Mouse (Mus musculus) left cerebral cortex, postnatal 10 days (tissue): ENCODE measurements around the gene C5ar1. TPM values are rescaled to one million over a fixed set of nuclear protein-coding genes. Genes with fewer than 3 reads are reported as not detected.
"Not testable (repeated sequence)": the region's sequence is repeated elsewhere in the genome, so short reads cannot be mapped to it uniquely, and the experiment has no call there.

Source experiments
- DNase-seq, 2 experiments: peaks; one replicate each; pipeline ENCODE4 v3.0.0; 2021 to 2022; ENCODE audit warnings: low spot score in 2 of 2, mixed read lengths in 1 of 2; ENCODE audit errors: extremely low spot score in 1 of 2
- intact Hi-C: fragments of 180-260 bp; cut with DNase I; formaldehyde crosslinking; loops from one replicate; pipeline ENCODE4 v1.15.1; 2025
- total RNA-seq, 2 experiments: library from RNA; stranded (reverse); gene quantifications; 2 replicates each; pipeline ENCODE4 v1.2.3; 2021

The C5ar1 gene
- total RNA-seq, 2 experiments from 2014 or later, result 0.71 to 0.83 TPM

GRCm38 (mm10) chr7:16284001-16284400 lies 24.7 kb upstream of the C5ar1 start:
- DNase-seq, result no peak
- intact Hi-C loops, result no loop called here

DNA sequence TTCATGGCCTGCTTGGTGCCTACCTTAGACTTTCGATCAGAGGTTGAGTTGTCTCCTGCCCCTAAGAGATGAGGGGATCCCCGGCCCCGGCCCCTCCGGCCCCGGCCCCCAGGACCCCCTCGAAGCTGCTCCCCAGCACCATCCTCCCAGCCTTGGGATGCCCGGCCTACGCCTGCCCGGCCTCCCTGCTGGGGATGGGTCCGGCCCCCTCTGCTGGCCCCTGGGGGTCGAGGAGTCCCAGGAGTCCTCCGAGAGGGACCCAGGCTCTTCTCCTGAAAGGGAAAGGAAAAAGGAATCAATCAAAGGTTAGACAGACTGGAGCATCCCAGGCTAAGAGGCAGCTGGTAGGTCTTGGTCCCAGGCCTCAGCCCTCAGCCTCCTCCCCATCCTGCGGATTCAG lies 23.0 kb upstream of the C5ar1 start:
- intact Hi-C loops, result no loop called here
- no peak for DNase-seq

GRCm38 (mm10) chr7:16280721-16281120 lies 21.4 kb upstream of the C5ar1 start:
- intact Hi-C loops, result no loop called here
- no peak for DNase-seq

GRCm38 (mm10) chr7:16274922-16275890 lies 15.9 kb upstream of the C5ar1 start:
- intact Hi-C loops, result no loop called here
- DNase-seq, result no peak

GRCm38 (mm10) chr7:16273766-16274140 lies 14.4 kb upstream of the C5ar1 start:
- intact Hi-C loops, result no loop called here
- peak; percentile 37 to 83 for DNase-seq

- peak; percentile 84 to 94 for DNase-seq
- intact Hi-C loops, result no loop called here
Measured at GRCm38 (mm10) chr7:16273081-16273765, 13.9 kb upstream of the C5ar1 start, which contains the start of gene Inafm1. Gene Inafm1 (minus strand): TSS chr7:16273617.

DNA sequence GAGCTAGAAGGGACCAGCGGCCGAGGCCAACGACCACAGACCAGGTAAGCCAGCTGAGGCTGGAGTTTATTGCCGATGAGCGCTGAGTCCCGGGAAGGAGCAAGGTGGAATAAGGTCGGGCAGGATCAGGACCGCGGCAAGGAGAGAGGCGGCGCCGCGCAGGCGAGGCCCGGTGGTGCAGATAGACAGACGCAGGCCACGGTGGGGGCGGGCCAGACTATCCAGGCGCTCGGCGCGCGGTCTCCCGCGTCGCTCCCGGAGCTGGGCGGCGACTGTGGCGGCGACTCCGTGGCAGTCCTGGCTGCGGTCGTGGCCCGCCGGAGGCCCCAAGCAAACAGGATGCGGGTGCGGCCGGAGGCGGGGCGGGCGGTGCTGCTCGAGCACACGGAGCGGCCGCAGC lies 13.3 kb upstream of the C5ar1 start:
- peak; percentile 55 to 89 for DNase-seq
- intact Hi-C loops, result no loop called here

- DNase-seq, result no peak
- intact Hi-C loops, result no loop called here
Measured at GRCm38 (mm10) chr7:16271139-16271538, 11.8 kb upstream of the C5ar1 start.

GRCm38 (mm10) chr7:16266593-16266992 lies 7.3 kb upstream of the C5ar1 start:
- intact Hi-C loops, result loop anchor here (10.0 kb wide), 1 partner anchor 202 kb away; the partner anchor contains the start of gene Zfp541
- DNase-seq, result not testable (repeated sequence)

GRCm38 (mm10) chr7:16265856-16266255 lies 6.5 kb upstream of the C5ar1 start:
- DNase-seq, result no peak
- intact Hi-C loops, result loop anchor here (10.0 kb wide), 1 partner anchor 201 kb away; the partner anchor contains the start of gene Zfp541

DNA sequence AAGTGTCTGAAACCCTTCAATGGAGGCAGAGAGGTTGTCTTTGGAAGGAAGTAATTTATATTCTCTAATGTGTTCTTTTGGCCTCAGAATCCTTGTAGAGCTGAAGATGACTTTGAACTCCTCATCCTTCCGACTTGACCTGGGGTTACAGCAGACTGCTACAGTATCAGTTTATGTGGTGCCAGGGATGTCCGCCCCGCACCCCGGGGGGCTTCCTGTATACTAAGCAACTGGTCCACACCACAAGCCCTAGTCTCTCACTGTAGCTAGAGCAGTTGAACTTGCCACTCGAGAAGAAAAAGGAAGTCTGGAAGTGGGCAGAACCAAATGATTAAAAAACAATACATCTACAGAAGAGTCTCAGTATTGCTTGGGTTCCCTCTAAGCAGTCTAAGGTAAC lies 4.5 kb upstream of the C5ar1 start:
- intact Hi-C loops, result loop anchor here (2.0 to 10.0 kb wide), 2 partner anchors 71 to 199 kb away; partner anchors contain the start of gene Zfp541
- no peak for DNase-seq

DNA sequence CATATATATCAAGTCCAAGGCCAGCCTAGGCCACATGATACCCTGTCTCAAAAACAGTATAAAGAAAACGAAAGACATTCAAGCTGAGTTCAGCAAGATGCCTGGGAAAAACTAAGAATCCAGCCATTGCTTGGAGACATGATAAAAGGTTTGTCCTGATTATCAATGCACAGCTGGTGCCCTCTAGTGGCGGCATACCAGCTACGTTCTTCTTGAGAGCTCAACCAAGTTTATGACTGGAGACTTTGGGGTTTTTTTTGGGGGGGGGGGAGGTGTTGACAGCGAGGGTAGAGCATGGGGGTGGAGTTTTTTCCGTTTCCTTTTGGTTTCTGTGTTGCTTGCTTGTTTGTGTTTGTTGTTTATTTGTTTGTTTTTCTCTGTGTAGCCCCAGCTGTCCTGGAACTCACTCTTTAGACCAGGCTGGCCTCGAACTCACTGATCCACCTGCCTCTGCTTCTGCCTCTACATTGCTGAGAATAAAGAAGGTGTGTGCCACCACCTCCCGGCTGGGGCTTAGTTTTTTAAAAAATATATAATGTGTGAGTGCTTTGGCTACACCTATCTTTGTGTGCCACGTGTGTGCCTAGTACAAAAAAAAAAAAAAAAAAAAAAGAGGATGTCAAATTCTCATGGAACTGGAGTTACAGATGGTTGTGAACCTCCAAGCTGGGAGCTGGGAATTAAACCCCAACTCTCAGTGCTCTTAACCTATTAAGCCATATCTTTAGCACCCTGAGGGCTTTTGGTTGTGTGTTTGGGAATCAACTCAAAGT lies 3.9 kb upstream of the C5ar1 start:
- intact Hi-C loops, result loop anchor here (2.0 to 10.0 kb wide), 2 partner anchors 70 to 198 kb away; partner anchors contain the start of gene Zfp541
- peak in 1 of 2 experiments; percentile 86 for DNase-seq

GRCm38 (mm10) chr7:16261097-16261496 lies 1.8 kb upstream of the C5ar1 start:
- intact Hi-C loops, result loop anchor here (10.0 kb wide), 1 partner anchor 196 kb away; the partner anchor contains the start of gene Zfp541
- DNase-seq, result no peak

- no peak for DNase-seq
- intact Hi-C loops, result no loop called here
Measured at GRCm38 (mm10) chr7:16257830-16258229, 1.5 kb downstream of the C5ar1 start.

DNA sequence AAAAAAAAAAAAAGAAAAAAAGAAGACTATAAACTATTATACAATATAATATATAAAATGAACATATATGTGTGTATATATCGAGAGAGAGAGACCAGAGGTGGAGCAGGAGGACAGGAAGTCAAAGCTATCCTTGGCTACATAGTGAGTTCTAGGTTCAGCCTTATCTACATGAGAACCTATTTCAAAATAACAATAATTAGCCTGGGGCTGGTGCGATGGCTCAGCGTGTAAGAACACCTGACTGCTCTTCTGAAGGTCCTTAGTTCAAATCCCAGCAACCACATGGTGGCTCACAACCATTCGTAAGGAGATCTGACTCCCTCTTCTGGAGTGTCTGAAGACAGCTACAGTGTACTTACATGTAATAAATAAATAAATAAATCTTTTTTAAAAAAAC lies 3.4 kb downstream of the C5ar1 start:
- intact Hi-C loops, DNase-seq: not testable (repeated sequence)

DNA sequence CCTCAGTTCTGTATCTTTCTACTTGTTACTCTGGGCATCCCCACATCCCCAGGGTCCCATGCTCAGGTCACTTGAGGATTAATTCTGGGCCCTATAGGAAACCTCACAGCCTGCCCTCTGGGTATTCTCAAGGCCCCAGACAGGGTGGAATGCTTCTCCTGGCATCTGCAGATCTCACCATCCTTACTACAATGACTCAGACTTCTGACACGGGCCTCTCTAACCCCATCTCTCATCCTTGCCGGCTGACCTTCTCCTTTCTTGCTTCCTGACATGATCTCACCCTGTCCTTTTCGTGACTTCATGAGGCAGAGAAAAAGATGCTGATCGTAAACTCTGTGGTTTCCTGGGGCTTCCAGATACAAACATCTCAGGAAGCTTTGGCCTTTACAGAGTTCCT lies 5.1 kb downstream of the C5ar1 start:
- intact Hi-C loops, result no loop called here
- DNase-seq, result no peak

- DNase-seq, result no peak
- intact Hi-C loops, result no loop called here
Measured at GRCm38 (mm10) chr7:16250687-16251086, 8.7 kb downstream of the C5ar1 start.

DNA sequence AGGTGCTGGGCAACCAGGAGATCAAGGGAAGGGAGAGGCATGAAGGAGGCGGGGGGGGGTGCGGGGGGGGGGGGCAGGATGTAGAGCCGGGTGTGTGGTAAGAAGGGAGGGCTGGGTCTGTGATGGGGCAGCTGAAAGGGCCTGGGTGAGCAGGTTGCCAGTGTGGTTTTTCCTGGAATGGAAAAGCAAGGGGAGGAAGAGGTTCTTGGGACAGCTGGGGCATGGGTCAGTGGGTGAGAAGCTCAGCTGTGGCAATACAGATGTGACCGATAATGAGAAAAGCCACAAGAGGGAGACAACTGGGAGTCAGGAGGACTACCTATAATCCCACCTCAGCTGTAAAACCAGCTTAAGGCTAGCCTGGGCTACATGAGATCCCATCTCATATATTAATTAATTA lies 13.4 kb downstream of the C5ar1 start:
- intact Hi-C loops, result no loop called here
- DNase-seq, result no peak

DNA sequence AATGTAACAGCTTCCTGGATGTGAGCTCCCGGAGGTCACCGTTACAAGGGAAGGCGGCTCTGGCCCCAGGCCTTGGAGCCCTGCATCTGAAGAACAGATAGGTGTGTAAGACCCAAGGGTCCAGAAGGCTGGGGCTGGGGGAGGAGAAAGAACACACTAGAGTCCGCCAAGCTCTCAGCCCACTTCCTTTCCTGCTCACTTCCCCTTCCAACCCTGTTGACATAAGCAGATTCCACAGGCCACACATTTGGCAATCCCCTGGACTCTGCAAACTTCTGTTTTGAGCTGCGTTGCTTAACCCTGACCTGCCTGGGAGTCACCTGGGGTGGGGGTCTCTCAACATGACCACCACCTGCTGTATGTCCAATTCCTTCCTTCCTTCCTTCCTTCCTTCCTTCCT lies 15.3 kb downstream of the C5ar1 start, which contains the start of gene C5ar2:
C5ar2 (minus strand) TSS at position 88 of the 400 bp plus-strand sequence.
- intact Hi-C loops, result no loop called here
- peak; percentile 17 to 31 for DNase-seq
